Mouse (Mus musculus): ENCODE results near the gene Slc36a3. TPM values are rescaled to one million over a fixed set of nuclear protein-coding genes. Genes with fewer than 3 reads are reported as not detected.
"Not testable (repeated sequence)": the region's sequence is repeated elsewhere in the genome, so short reads cannot be mapped to it uniquely, and the experiment has no call there.

Slc36a3 gene
- total RNA-seq, 4 experiments from 2014 or later: not detected

GRCm38 (mm10) chr11:55109521-55110300 is 41.8 kb downstream of the Slc36a3 start:
- no peak for DNase-seq (ENCODE audit: low spot score)

- DNase-seq (ENCODE audit: low spot score): no peak
Measured at GRCm38 (mm10) chr11:55106636-55107035, 44.9 kb downstream of the Slc36a3 start.

DNA sequence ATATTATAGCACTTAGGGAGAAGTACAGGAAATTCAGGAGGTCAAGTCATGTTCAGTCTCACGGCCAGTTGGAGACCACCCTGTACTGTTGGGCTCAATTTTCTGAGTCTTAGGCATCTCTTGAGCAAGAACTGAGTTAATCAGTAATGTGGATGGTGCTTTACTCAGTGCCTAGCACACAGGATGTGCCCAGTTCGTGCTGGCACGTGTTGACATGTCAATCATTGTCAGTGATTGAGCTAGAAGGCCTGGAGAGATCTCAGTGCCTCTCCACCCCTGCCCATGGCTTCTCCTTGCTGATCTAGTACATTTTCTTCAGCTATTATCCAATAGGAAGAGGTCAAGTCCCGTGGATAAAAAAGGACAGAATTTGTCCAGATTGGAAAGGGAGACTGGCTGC is 46.1 kb downstream of the Slc36a3 start:
- no peak for DNase-seq (ENCODE audit: low spot score)

- no peak for DNase-seq (ENCODE audit: low spot score)
Measured at GRCm38 (mm10) chr11:55103229-55103628, 48.3 kb downstream of the Slc36a3 start.

DNA sequence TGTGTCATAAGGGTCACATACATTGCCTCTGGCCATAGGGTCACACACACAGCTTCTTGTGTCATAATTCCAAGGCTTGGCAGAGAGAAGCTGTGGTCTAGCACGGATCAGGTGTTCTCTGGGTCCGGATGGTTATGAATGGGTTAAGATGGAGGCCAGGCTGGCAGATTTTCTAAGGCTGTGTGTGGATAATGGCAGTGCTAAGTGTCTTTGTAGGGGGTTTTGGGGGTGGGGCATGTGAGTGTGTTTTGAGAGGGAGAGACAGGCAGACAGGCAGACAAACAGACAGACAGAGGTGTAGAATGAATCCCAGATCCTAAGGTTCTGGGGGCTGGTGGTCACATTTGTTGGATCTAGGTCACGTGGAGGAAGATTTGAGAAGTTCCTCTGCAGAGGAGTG is 49.5 kb downstream of the Slc36a3 start:
- DNase-seq (ENCODE audit: low spot score): no peak

DNA sequence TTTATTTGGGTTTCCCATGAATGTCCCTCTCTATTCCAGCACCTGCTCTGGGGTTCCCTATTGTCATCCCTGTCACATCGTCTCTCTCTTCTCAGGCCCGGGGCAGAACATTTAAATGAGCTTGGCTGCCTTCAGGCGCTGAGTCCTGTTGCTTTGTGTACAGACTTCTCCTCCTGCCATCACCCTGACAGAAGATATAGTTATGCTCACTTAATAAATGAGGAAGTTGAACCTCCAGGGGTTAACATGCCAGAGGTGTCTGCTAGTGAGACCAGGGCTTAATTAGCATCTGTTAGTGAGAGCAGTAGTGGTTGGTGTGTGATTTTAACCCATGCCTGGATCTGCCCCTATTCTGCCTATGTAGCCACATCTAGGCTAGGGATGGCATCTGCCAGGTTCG is 51.6 kb downstream of the Slc36a3 start:
- no peak for DNase-seq (ENCODE audit: low spot score)

DNA sequence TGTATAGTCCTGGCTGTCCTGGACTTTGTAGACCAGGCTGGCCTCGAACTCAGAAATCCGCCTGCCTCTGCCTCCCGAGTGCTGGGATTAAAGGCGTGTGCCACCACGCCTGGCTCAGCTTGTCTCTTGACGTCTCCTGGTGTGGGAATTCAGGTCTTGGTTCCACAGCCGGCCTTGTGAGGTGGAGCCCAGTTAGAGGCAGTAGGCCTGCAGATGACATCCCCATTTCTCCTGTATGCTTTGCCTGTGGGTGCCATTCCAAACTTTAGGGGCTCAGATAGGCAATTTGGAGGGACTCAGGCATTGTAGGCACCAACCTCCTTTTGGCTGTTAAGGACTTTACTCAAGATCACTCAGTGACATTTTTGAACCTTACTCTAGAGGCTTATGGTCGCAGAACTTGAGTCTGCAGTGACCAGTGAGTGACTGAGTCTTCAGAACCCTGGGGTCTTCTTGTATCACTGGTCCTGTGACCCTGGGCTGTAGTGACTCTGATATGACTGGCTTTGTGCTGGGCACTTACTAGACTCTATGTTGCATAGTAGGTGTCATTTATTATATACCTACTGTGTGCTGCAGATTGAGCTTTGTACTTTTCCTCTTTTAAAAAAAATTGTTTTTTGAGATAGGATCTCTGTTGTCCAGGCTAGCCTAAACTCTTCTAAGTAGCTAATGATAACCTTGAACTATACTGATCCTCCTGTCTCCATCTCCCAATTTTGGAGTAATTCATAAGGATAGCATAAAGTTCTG is 52.3 kb downstream of the Slc36a3 start:
- no peak for DNase-seq (ENCODE audit: low spot score)

DNA sequence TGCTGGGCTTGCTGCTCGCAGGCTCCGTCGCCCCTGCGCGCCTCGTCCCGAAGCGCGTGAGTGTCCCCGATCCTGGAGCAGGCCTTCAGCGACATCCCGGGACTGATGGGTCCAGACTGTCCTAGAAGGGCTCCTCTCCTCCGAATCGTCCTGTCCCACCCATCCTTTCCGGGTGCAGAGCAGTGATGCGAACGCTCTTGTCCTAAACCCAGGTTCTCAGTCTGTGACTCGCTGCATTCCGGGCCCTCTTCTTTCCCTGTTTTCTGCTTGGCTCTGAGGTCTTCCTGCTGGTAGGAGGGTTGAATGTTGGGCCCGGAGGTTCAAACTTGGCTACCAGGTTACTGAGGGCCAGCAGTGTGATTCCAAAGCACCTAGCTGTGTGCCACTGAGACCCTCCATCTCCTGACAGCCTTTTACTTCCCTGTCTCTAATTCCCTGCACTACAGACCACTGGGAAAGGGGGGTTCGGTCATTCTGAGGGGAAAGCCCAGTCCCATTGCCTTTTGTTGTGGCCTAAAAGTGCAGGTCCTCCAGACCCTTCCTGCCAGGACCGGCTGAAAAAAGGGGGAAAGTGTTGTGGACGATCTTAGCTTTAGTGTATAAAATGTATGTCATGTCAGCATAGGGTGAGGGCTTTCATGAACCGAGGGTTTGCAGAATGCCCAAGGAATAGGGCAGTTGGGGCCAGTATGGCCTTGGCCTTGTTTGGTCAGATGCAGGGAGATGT is 53.2 kb downstream of the Slc36a3 start:
- no peak for DNase-seq (ENCODE audit: low spot score)

GRCm38 (mm10) chr11:55097463-55098188 is 53.9 kb downstream of the Slc36a3 start, which contains the start of gene Gm2a:
Gene Gm2a, plus strand, starts transcription at chr11:55098115.
- DNase-seq (ENCODE audit: low spot score): peak; percentile 92

GRCm38 (mm10) chr11:55096731-55097462 is 54.6 kb downstream of the Slc36a3 start:
- no peak for DNase-seq (ENCODE audit: low spot score)

DNA sequence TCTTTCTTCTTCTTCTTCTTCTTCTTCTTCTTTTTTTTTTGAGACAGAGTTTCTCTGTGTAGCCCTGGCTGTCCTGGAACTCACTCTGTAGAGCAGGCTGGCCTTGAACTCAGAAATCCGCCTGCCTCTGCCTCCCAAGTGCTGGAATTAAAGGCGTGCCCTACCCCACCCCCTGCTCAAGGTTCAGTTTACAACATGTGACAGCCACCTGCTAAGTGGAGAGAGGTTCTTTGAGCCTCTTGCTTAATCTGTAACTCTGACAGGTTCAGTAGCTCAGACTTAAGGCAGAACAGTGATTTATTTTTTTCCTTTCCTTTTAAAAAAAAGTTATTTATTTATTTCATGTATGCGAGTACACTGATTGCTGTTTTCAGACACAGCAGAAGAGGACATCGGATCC is 55.2 kb downstream of the Slc36a3 start:
- not testable (repeated sequence) for DNase-seq (ENCODE audit: low spot score)

GRCm38 (mm10) chr11:55093096-55093495 is 58.4 kb downstream of the Slc36a3 start:
- DNase-seq (ENCODE audit: low spot score): no peak

GRCm38 (mm10) chr11:55089892-55090291 is 61.6 kb downstream of the Slc36a3 start:
- DNase-seq (ENCODE audit: low spot score): no peak

DNA sequence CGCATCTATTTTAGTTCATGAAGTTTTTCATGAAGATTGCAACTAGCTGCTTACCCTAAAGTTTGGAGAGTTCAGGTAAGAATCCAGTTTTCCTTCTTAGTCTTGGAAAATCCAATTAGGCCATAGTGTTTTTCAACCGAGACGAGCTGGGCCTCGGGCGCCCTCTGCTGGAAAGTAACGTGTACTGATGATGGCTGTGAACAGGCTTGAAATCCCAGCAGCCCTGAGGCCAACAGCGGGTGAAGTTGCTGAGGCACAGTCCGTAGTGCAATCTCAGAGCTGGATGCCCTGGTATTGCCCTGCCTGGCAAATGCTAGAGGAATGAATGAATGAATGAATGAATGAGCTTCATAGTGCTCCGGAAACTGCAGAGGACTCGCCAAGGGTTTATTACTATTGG is 64.5 kb downstream of the Slc36a3 start:
- peak; percentile 69 for DNase-seq (ENCODE audit: low spot score)

DNA sequence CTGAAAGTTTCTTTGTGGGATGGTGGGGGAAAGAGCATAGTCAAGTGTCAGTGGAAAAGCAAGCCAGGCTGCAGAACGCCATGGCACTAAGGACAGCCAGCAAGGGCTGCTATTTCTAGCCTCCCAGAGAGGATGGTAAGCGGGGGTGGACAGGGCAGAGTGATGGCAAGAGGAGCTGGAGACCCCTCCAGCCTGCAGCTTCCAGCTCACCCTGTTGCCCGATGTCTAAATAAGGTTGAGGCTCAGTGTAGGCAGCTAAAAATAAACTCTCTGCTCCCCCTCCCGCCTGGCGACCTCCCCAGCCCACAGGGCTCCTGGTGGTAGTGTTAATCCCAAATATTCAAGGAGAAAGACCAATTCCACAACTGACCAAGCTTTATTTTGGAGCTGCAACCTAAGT is 66.1 kb downstream of the Slc36a3 start:
- no peak for DNase-seq (ENCODE audit: low spot score)

DNA sequence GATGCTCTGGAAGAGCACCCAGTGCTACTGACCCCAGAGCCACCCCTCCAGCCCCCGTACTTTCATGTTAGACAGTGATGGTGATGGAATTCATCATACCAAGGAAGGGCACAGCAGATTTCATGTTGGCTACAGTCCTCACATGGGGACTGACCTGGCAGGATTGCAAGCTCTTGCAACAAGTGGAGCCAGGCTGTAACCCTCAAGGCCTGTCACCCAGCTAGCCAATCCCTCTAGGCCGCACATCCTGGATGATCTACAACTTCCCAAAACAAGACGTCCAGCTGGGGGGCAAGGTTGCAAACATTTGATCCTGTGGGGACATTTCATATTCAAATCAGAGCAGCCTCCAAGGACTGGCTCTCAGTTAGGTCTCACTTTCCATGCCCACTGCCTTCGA is 66.9 kb downstream of the Slc36a3 start:
- DNase-seq (ENCODE audit: low spot score): no peak

DNA sequence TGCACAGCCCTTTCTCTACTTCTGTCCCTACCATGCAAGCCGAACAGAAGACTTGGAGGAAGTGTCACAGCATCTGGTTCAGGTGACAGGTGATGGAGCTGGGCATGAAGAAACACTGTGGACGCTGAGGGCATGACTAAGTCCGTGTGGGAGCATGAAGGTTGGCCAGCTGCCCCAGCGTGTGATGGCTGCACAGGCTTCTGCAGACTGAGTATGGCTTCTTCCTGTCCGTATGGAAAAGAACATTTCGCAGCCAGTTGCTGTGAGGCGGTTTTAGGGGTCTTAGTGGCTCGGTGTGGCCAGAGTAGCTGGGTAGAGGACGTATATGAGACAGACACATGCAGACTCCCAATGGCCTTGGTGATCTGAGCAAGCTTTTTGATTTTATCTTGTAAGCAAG is 70.3 kb downstream of the Slc36a3 start:
- DNase-seq (ENCODE audit: low spot score): no peak

- no peak for DNase-seq (ENCODE audit: low spot score)
Measured at GRCm38 (mm10) chr11:55079180-55079579, 72.3 kb downstream of the Slc36a3 start.

DNA sequence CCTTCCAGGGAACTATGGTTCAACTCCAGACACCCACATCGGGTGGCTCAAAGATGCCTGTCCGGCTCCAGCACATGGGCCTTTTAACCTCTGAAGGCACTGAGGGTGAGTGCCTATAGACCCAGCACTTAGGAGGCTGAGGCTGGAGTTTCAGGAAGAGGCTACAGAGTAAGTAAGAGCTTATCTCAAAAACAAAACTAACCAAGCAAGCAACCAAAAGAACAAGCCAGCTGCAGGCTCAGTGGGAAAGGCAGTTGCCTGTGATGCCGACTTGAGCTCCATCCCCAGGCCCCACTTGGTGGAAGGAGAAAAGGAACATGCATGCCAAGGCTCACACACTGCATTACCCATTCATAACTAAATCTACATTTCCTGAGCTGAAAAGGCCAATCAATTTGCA is 73.0 kb downstream of the Slc36a3 start:
- no peak for DNase-seq (ENCODE audit: low spot score)

DNA sequence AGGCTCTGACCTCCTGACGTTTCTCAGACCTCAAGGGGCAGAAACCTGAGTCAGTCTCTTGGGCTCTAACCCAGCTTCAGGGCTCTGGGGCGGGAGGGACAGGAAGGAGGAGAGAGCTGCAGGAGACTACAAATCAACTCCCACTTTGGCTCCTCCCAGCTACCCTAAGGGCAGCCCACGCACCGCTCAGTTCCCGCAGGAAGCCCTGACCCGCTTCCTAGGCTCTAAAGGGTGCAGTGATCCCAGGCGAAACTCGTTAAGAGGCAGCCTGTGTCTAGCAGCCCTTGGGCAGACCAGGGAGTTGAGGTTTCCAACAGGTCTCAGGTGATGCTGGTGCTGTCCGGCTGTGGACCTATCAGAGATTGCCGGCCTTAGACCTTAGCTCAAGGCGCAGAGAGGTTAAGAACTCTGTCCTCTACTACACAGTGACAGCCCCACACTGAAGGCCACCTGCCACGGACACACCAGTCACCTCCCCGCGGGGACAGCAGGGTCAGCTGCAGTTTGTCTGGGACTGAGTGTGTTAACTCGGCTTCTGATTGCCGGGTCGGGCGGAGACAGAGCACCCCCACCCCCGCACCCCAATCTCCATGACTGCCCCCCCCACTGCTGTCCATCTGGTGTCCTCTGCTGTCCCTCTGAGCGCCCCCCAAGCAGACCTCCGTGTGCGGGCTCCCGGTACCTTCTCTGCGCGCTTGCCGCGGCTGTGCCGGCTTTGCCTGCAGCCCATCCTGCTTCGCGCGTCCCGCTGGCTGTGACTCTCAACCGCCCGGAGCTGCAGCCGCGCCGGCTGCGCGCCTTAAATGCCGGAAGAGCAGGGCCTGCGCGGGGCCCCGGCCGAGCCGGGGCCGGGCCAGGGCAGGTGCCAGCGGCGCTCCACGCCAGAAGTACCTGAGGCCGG is 73.9 kb downstream of the Slc36a3 start, which contains the start of gene Ccdc69:
Gene Ccdc69, minus strand, starts transcription at position 801 of the 901 bp plus-strand sequence.
- peak; percentile 74 for DNase-seq (ENCODE audit: low spot score)

Data from heart, adult 8-10 months (tissue).